26 mouse cellular contexts compared by ENCODE assay signal in genomic region chr15:52438403-52438802, GRCm38 (mm10).
DNase-seq lines count a peak whose midpoint lies in the region; ATAC-seq and TF ChIP-seq lines count a peak whose summit lies in the region.
"Had no signal": no experiment of that assay in that cellular context is flagged by ENCODE, and none has a peak within 500 bp of the region (broad histone marks: within the 10 kb centered on the region; RNA-seq: fewer than 3 reads in every experiment).

No protein-coding gene starts in this region.

- H3K27ac ChIP-seq in layer of hippocampus, adult 2 months = no peak overlapping the region
- H3K27ac ChIP-seq: embryonic facial prominence, embryonic 12.5 days; embryonic facial prominence, embryonic 15.5 days; heart, adult 2 months; heart, embryonic 10.5 days; heart, embryonic 13.5 days; hindbrain, embryonic 14.5 days had no signal

- DNase-seq in frontal cortex, postnatal 10 days (ENCODE audit: low spot score in 2 of 2) = no peak
- peak; percentile 16 to 23 for DNase-seq in layer of hippocampus, adult 2 months (ENCODE audit: low spot score in 2 of 2)
- DNase-seq in layer of hippocampus, postnatal 36 days = no peak
- peak; percentile 26 to 32 for DNase-seq in right cerebral cortex, postnatal 10 days (ENCODE audit: low spot score in 2 of 2)
- DNase-seq in right cerebral cortex, adult 2 months (ENCODE audit: low spot score in 2 of 2) = no peak
- DNase-seq: adrenal gland, adult 8-10 months; adrenal gland, postnatal 25 days; cerebellum, adult 11 months; cerebellum, adult 2 months; cerebellum, adult 9-11 months; cerebellum, postnatal 25 days; forebrain, postnatal 0 days; gastrocnemius, postnatal 10 days; gastrocnemius, postnatal 36 days; heart, adult 2 months; heart, postnatal 14 days; heart, postnatal 4 days had no signal

- ATAC-seq in frontal cortex, adult (ENCODE audit: low TSS enrichment) = peak; percentile 78; the same call in 1 of the 2 replicates
- no peak for ATAC-seq in inflammation-experienced regulatory T-cells, adult 6 months
- ATAC-seq: activated CD4-positive, CD25-positive, alpha-beta regulatory T cell, adult 4 months; forebrain, embryonic 14.5 days; forebrain, postnatal 0 days had no signal

- no peak overlapping the region for H3K4me3 ChIP-seq in layer of hippocampus, adult 2 months
- H3K4me3 ChIP-seq: embryonic facial prominence, embryonic 12.5 days; embryonic facial prominence, embryonic 15.5 days; heart, adult 2 months; heart, embryonic 10.5 days; heart, embryonic 13.5 days had no signal

- TF ChIP-seq CTCF in layer of hippocampus, adult 2 months (conservative IDR thresholded peaks at IDR 0.05) = no peak

Comparison
In these comparisons a context has a peak if more than half of its experiments do, and no peak if none do; other contexts are left out.
1. DNase-seq: peak in layer of hippocampus, adult 2 months (2 of 2) and right cerebral cortex, postnatal 10 days (2 of 2); none in frontal cortex, postnatal 10 days (0 of 2), layer of hippocampus, postnatal 36 days (0 of 2) and right cerebral cortex, adult 2 months (0 of 2).